Mouse (Mus musculus): ENCODE data around the gene Wdfy3.

GRCm38 (mm10) chr5:101992969-101993670, 76.6 kb downstream of the Wdfy3 start:
- TF ChIP-seq CTCF (IDR thresholded peaks at IDR 0.05; ENCODE audit: control insufficient read depth, insufficient read depth, insufficient replicate concordance, low read depth, low read length), result no peak
- TF ChIP-seq POLR2A (IDR thresholded peaks at IDR 0.05; ENCODE audit: control insufficient read depth, low read depth, low read length), result no peak

Measured in testis, adult 2 months (tissue).